Mouse (Mus musculus): ENCODE results near the gene Gpr88. TPM values are rescaled to one million over a fixed set of nuclear protein-coding genes. Genes with fewer than 3 reads are reported as not detected.

Gene Gpr88
- 0.06 and 0.30 TPM in 2 replicates for polyA plus RNA-seq (2015; fragmentation: Nextera tagmentation; extraction: Ambion mirVana)

DNA sequence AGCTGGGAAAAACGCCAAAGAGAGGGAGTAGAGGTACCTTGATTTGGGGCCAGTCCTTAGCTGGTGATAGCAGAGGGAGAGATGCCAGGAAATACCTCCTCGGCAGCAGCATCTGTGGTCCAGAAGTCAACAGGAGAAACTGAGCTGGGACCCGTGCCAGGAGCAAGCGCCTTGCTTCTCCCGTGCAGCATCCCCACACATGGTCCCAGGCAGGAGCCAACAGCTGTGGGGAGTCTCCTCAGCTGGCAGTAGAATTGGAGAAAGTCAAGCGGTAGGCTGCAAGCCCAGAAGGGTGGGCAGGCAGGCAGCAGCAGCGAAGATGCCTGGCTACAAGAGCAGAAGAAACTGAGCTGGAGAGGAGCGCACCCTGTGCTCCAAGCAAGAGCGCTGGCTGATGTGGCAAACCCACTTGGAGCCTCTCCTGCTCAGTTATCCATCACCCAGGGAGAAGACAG lies at the start of gene Gpr88:
Gpr88 (minus strand) TSS at position 427 of the 455 bp plus-strand sequence.
- ATAC-seq (ENCODE audit: low read depth) (no peak), DNase-seq (no peak)
- Histone ChIP-seq H3K4me3 (replicated peaks) (peak within 1 kb of the TSS; percentile 52), H3K9ac (peak within 1 kb of the TSS; percentile 29; the same call in 1 of the 2 replicates), H3K27ac (no peak within 1 kb of the TSS), H3K9me3 (replicated peaks) (no peaks in the 10 kb centered on the region), H3K4me1 (replicated peaks) (peaks cover 12% of the 10 kb centered on the region; the same call in 1 of the 2 replicates), H3K4me2 (peak within 1 kb of the TSS; percentile 69), H3K27me3 (peaks cover 74% of the 10 kb centered on the region), H3K36me3 (no peaks in the 10 kb centered on the region)
- WGBS (ENCODE audit: insufficient replicate concordance): 6% methylated on average over 9 of the region's 9 CpGs

DNA sequence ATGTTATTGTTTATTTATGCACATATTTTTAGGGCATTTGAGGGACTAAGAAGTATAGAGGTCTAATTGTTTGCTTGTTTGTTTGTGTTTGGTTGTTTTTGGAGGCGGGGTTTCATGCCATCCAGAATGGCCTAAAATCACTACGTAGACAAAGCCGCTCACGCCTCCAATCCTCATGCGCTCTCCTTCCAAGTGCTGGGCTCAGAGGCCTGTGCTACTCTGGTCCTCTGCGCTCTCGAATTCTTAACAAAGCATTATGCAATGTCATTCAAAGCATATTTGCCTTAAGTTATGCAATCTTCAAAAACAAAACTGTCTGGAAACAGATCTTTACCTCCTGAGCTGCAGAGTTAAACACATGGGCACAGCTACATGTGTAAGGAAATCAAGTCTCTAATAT lies 49.3 kb upstream of the Gpr88 start:
- H3K36me3 ChIP-seq: peaks cover 4% of the 10 kb centered on the region; the same call in 1 of the 2 replicates
- no peaks in the 10 kb centered on the region for H3K4me1 ChIP-seq (replicated peaks)
- ATAC-seq (ENCODE audit: low read depth) (no peak), DNase-seq (no peak)
- H3K4me3 ChIP-seq (replicated peaks): no peak overlapping the region
- H3K27me3 ChIP-seq: no peaks in the 10 kb centered on the region
- H3K4me2 ChIP-seq: no peak overlapping the region
- 86% methylated on average over 7 of the region's 7 CpGs for WGBS (ENCODE audit: insufficient replicate concordance)
- H3K9ac ChIP-seq: no peak overlapping the region
- no peak overlapping the region for H3K27ac ChIP-seq
- no peaks in the 10 kb centered on the region for H3K9me3 ChIP-seq (replicated peaks)

DNA sequence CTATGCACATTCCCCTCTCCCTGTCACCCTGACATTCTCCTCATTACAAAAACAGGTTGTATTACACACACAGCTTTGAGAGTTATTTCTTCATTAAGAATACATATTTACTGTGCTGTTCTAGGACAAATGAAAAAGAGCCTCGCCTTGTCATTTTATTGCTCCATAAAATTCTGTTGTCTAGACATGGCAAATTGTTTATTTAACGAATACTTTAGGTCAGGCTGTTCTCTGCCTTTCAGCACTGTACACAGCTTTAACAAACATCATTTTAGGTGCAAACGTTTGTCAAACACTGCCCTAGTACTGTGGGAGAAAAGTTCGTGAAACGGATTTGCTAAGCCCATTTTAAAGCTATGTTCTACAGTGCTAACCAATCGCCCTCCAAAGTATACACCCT lies 48.5 kb upstream of the Gpr88 start:
- Histone ChIP-seq H3K9ac (no peak overlapping the region), H3K36me3 (peaks cover 4% of the 10 kb centered on the region; the same call in 1 of the 2 replicates), H3K4me3 (replicated peaks) (no peak overlapping the region), H3K4me1 (replicated peaks) (no peaks in the 10 kb centered on the region), H3K9me3 (replicated peaks) (no peaks in the 10 kb centered on the region), H3K27me3 (no peaks in the 10 kb centered on the region), H3K4me2 (no peak overlapping the region), H3K27ac (no peak overlapping the region)
- ATAC-seq (ENCODE audit: low read depth) (no peak), DNase-seq (no peak)
- WGBS (ENCODE audit: insufficient replicate concordance): 69% methylated on average over 6 of the region's 6 CpGs

DNA sequence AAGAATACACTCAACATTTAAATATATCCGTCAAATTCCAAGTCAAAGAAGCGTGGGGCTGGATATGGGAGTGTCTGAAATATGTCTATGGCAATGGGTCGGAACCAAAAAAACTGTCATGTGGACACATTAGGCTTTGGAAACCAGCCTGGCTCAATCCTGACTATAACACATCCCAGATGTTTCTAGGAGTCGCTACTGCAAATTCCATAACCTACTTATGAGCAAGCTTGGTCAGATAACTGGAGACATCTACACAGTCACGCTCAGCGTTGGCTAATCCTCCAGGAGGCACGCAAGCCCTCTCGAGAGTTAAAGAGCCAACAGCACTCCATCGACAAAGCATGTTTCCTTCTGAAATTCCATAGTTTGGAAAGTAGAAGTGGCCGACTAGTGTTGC lies 45.4 kb upstream of the Gpr88 start:
- ATAC-seq (ENCODE audit: low read depth): no peak
- no peak for DNase-seq

DNA sequence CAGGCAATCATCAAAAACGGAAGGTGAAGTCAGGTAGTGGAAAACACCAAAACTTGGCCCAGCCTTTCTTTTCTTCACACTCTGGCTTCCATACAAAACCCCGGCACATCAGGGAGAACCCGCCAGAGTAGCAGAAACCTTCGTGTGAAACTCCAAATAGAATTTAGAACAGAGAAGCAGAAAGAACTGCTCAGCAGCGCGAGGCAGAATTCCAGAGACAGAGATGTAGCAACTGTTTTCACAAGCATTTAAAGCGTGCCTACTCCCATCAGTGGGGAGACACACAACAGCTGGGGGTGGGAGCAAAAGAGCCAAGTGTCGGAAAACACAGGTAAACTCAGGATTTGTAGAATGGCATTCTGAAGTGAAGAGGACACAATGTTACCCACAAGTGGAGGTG lies 44.7 kb upstream of the Gpr88 start:
- DNase-seq: no peak
- ATAC-seq (ENCODE audit: low read depth): no peak
- H3K9me3 ChIP-seq (replicated peaks): no peaks in the 10 kb centered on the region
- H3K27me3 ChIP-seq: no peaks in the 10 kb centered on the region
- no peaks in the 10 kb centered on the region for H3K4me1 ChIP-seq (replicated peaks)
- H3K4me2 ChIP-seq: no peak overlapping the region
- H3K9ac ChIP-seq: no peak overlapping the region
- H3K27ac ChIP-seq: no peak overlapping the region
- peaks cover 13% of the 10 kb centered on the region for H3K36me3 ChIP-seq
- WGBS (ENCODE audit: insufficient replicate concordance): 79% methylated on average over 8 of the region's 8 CpGs
- H3K4me3 ChIP-seq (replicated peaks): no peak overlapping the region

More for the DNA sequence above, 45.4 kb upstream of the Gpr88 start:
- Histone ChIP-seq H3K4me1 (replicated peaks) (no peaks in the 10 kb centered on the region), H3K9ac (no peak overlapping the region), H3K4me2 (no peak overlapping the region), H3K27me3 (no peaks in the 10 kb centered on the region), H3K36me3 (peaks cover 8% of the 10 kb centered on the region), H3K9me3 (replicated peaks) (no peaks in the 10 kb centered on the region), H3K4me3 (replicated peaks) (no peak overlapping the region), H3K27ac (no peak overlapping the region)
- 84% methylated on average over 10 of the region's 10 CpGs for WGBS (ENCODE audit: insufficient replicate concordance)

DNA sequence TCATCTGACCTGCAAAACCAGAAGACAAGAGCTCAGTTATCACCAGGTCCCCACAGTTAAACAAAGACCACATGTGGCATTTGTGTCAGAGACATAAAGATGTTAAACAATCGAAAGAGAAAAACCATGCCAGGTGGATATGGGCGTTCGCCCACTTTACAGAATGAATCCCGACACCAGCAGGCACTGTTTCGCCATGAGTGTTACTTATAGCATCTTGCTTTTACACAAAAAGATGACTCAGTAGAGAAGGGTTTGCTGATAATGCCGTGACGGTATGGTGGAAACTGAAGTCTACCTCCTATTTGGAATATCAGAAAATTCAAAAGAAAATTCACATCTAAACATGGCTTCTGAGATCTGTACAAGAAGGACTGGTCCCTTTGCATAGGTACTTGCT lies 43.9 kb upstream of the Gpr88 start:
- Histone ChIP-seq H3K9ac (no peak overlapping the region), H3K9me3 (replicated peaks) (no peaks in the 10 kb centered on the region), H3K4me2 (no peak overlapping the region), H3K4me1 (replicated peaks) (no peaks in the 10 kb centered on the region), H3K4me3 (replicated peaks) (no peak overlapping the region), H3K36me3 (peaks cover 13% of the 10 kb centered on the region), H3K27me3 (no peaks in the 10 kb centered on the region), H3K27ac (no peak overlapping the region)
- WGBS (ENCODE audit: insufficient replicate concordance): 84% methylated on average over 7 of the region's 7 CpGs
- ATAC-seq (ENCODE audit: low read depth): no peak
- no peak for DNase-seq

DNA sequence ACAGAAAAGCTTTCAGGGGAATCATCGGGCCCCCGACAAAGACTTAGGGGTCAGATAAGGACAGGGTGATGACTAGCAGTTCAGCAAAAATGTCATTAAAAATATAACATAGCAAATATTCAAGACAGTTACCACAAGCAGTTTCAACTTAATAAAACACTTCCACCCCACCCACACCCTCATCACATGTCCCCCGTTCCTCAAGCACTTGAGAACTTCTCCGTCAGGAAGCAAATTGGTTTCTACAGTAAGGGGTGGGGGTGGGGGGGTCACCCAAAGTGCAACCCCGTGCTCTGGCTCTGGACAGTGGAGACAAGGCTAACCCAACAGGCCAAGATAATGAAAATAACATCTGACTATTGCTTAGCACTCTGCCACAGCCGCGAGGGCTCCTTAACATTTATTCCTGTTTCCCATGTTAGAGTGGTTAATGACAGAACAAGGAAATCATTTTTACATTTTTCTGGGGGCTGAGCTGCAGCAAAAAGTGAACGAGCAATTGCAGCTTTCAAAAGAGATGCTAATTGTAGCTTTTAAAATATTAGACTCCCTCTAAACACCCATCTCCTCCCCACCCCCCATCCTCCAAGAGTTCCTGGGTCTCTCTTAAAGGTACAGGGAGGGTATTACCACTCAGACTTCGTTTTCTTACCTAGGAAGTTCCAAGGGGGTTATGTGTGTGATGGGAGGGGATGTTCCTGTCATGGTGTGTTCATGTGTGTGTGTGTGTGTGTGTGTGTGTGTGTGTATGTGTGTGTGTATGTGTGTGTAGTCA lies 36.9 kb upstream of the Gpr88 start:
- ATAC-seq (ENCODE audit: low read depth) (no peak), DNase-seq (no peak)
- H3K4me1 ChIP-seq (replicated peaks): no peaks in the 10 kb centered on the region
- no peak overlapping the region for H3K4me2 ChIP-seq
- WGBS (ENCODE audit: insufficient replicate concordance): 78% methylated on average over 9 of the region's 9 CpGs
- no peak overlapping the region for H3K27ac ChIP-seq
- no peaks in the 10 kb centered on the region for H3K27me3 ChIP-seq
- H3K9me3 ChIP-seq (replicated peaks): no peaks in the 10 kb centered on the region
- no peak overlapping the region for H3K9ac ChIP-seq
- H3K4me3 ChIP-seq (replicated peaks): no peak overlapping the region
- H3K36me3 ChIP-seq: peaks cover 9% of the 10 kb centered on the region

DNA sequence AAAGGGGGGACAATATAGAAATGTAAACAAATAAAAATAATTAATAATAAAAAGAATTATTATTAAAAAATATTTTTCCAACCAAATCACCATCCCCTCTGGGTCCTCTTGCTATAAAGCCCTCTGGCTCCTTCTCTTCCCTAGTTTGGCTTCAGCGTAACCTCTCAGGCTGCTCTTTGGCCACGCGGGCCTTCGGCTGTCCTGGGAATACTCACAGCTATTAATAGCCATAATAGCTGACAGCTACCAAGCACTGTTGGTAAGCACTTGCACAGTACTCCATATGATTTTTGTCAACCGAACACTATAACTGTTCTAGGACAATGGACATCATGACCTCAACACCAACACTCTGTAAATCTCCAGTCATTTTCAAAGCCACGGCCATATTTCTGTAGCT lies 35.5 kb upstream of the Gpr88 start:
- ATAC-seq (ENCODE audit: low read depth): no peak
- no peak for DNase-seq
- Histone ChIP-seq H3K9me3 (replicated peaks) (no peaks in the 10 kb centered on the region), H3K9ac (no peak overlapping the region), H3K4me3 (replicated peaks) (no peak overlapping the region), H3K27ac (no peak overlapping the region), H3K4me1 (replicated peaks) (no peaks in the 10 kb centered on the region), H3K4me2 (no peak overlapping the region), H3K27me3 (no peaks in the 10 kb centered on the region), H3K36me3 (peaks cover 6% of the 10 kb centered on the region)
- 87% methylated on average over 6 of the region's 6 CpGs for WGBS (ENCODE audit: insufficient replicate concordance)

DNA sequence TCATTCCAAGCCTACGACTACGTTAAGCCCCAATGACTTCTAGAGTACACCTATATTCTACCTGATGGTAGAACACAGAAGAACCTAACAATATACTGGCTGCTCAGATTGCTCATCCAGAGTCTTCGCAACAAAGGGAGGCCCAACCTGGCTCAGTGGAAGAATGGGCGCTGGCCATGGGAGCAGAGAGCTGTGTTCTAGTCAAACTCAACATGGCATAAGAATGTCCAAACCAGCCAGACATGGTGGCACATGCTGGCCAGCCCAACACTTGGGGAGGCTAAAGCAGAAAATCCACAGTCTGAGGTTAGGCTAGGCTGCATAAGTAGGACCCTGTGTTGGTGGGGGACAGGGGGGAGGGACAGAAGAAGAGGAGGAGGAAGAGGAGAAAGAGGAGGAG lies 31.4 kb upstream of the Gpr88 start:
- Histone ChIP-seq H3K36me3 (no peaks in the 10 kb centered on the region), H3K4me3 (replicated peaks) (no peak overlapping the region), H3K4me1 (replicated peaks) (no peaks in the 10 kb centered on the region), H3K27ac (no peak overlapping the region), H3K27me3 (no peaks in the 10 kb centered on the region), H3K9me3 (replicated peaks) (no peaks in the 10 kb centered on the region), H3K9ac (no peak overlapping the region), H3K4me2 (no peak overlapping the region)
- no peak for DNase-seq
- no peak for ATAC-seq (ENCODE audit: low read depth)
- WGBS (ENCODE audit: insufficient replicate concordance): 82% methylated on average over 4 of the region's 4 CpGs

DNA sequence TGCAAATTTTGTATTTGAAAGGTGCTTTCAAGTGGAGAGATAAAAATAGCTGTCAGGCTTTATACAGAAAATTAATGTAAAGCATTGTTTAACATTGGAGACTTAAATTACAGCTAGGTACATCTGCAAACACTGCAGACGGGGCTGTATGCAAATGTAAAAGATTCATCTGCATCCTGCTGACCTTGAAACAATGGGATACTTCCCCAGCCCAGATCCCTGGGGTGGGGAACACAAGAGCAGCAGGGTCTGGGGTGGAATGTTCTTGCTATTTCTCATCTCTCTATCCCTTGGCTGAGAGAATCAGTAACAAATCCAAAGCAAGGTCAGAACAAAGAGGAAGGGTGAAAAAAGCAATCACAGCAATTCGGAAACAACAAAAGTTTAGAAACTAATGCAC lies 30.7 kb upstream of the Gpr88 start:
- DNase-seq: no peak
- H3K4me2 ChIP-seq: no peak overlapping the region
- H3K36me3 ChIP-seq: no peaks in the 10 kb centered on the region
- no peak overlapping the region for H3K4me3 ChIP-seq (replicated peaks)
- H3K27ac ChIP-seq: no peak overlapping the region
- 60% methylated on average over 2 of the region's 2 CpGs for WGBS (ENCODE audit: insufficient replicate concordance)
- H3K27me3 ChIP-seq: no peaks in the 10 kb centered on the region
- no peak overlapping the region for H3K9ac ChIP-seq
- ATAC-seq (ENCODE audit: low read depth): no peak
- H3K9me3 ChIP-seq (replicated peaks): no peaks in the 10 kb centered on the region
- no peaks in the 10 kb centered on the region for H3K4me1 ChIP-seq (replicated peaks)

DNA sequence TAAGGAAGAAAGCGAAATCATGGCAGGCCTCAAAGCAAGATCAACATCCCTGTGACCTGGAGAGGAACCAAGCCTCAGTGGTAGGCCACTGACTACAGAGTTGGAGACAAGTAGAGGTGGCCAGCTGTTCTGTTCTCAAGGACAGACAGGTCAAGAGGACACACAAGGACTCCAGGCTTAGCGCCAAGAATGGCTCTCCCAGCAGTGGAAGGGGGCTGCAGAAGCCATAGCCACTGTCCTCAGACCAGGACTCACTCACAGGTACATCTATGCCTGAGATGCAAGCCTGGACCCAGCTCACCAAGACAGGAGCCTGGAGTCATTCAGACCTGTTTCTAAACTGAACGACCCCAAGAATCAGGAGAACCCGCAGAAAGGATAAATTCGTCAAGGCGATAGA lies 28.4 kb upstream of the Gpr88 start:
- DNase-seq (no peak), ATAC-seq (ENCODE audit: low read depth) (no peak)
- Histone ChIP-seq H3K4me2 (no peak overlapping the region), H3K4me1 (replicated peaks) (no peaks in the 10 kb centered on the region), H3K27me3 (no peaks in the 10 kb centered on the region), H3K9ac (no peak overlapping the region), H3K4me3 (replicated peaks) (no peak overlapping the region), H3K27ac (no peak overlapping the region), H3K9me3 (replicated peaks) (no peaks in the 10 kb centered on the region), H3K36me3 (no peaks in the 10 kb centered on the region)
- 89% methylated on average over 6 of the region's 6 CpGs for WGBS (ENCODE audit: insufficient replicate concordance)

DNA sequence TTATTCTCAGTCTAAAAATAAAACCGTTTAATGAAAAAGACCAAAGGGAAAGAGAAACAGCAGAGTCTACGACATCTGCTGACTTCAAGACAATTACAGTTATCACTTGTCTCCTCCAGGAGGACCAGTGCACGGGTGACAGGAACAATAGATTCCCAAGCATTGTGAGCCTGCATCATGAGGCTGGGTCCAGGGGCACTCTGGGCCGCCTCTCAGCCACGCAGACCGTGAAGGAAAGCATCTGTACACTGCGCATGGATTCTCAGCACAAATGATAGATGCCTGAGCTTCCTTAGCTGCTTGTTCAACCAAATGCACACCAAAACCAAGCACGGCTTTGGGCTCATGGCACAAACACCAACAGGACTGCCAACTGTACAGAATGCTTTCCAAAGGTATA lies 23.8 kb upstream of the Gpr88 start:
- H3K27me3 ChIP-seq: no peaks in the 10 kb centered on the region
- DNase-seq (no peak), ATAC-seq (ENCODE audit: low read depth) (no peak)
- H3K36me3 ChIP-seq: no peaks in the 10 kb centered on the region
- no peak overlapping the region for H3K9ac ChIP-seq
- no peaks in the 10 kb centered on the region for H3K4me1 ChIP-seq (replicated peaks)
- 78% methylated on average over 8 of the region's 8 CpGs for WGBS (ENCODE audit: insufficient replicate concordance)
- H3K9me3 ChIP-seq (replicated peaks): no peaks in the 10 kb centered on the region
- no peak overlapping the region for H3K27ac ChIP-seq
- no peak overlapping the region for H3K4me3 ChIP-seq (replicated peaks)
- no peak overlapping the region for H3K4me2 ChIP-seq

Measured in liver, embryonic 13.5 days (tissue).